Mouse (Mus musculus) liver (tissue): ENCODE measurements around the gene Fam210b.

ENCODE experiments used
- DNase-seq: peaks from one replicate; pipeline ENCODE4 v3.0.0-alpha.2; 2020; ENCODE audit warnings: mixed read lengths

Fam210b gene

DNA sequence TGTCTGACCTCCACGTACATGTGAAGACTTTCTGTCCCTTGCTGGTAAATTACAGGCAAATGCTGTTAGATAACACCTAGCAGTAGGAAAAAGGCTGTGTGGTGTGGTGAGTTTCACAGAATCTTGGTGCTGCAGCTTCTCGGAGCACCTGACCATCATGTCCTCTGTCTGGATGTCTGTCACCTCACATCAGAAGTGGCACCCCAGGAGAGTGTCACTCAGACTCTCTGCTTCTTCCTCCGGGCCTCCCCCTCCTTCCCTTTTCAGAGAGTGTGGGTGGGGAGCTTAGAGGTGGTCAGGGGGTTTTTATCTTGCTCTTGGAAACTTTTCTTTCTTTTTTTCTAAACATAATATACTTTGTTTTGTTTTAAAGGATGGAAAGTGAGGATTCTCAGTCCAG, 59.6 kb downstream of the Fam210b start:
- no peak for DNase-seq
